8 mouse cellular contexts compared by ENCODE assay signal in genomic region chr1:135631515-135631914, GRCm38 (mm10). TPM values are rescaled to one million over a fixed set of nuclear protein-coding genes. Genes with fewer than 3 reads are reported as not detected.
A peak's percentile ranks its signal among the peaks of the same experiment; 100 is the strongest.
DNase-seq lines count a peak whose midpoint lies in the region; ATAC-seq and TF ChIP-seq lines count a peak whose summit lies in the region.

No protein-coding gene starts in this region.

- no peak overlapping the region for H3K4me3 ChIP-seq in cerebellum, adult 2 months (replicated peaks; ENCODE audit: insufficient read depth, low read depth, low read length)
- no peak overlapping the region for H3K4me3 ChIP-seq in embryonic facial prominence, embryonic 11.5 days (ENCODE audit: low read depth, low read length)
- no peak overlapping the region for H3K4me3 ChIP-seq in liver, embryonic 13.5 days (replicated peaks)

- TF ChIP-seq CTCF in cerebellum, adult 2 months (IDR thresholded peaks at IDR 0.05; ENCODE audit: borderline replicate concordance, insufficient read depth, low read depth, low read length), result no peak

- no peaks in the 10 kb centered on the region for H3K4me1 ChIP-seq in cerebellum, adult 2 months (ENCODE audit: control insufficient read depth, insufficient read depth, low read length)
- H3K4me1 ChIP-seq in embryonic facial prominence, embryonic 11.5 days (ENCODE audit: control insufficient read depth, insufficient read depth, low read length), result peaks cover 11% of the 10 kb centered on the region
- peaks cover 11% of the 10 kb centered on the region for H3K4me1 ChIP-seq in liver, embryonic 13.5 days (replicated peaks)

- H3K36me3 ChIP-seq in embryonic facial prominence, embryonic 11.5 days (replicated peaks; ENCODE audit: control insufficient read depth, insufficient read depth, low read depth, low read length), result no peaks in the 10 kb centered on the region
- no peaks in the 10 kb centered on the region for H3K36me3 ChIP-seq in liver, embryonic 13.5 days

- no peak for ATAC-seq in embryonic facial prominence, embryonic 11.5 days (replicated peaks; ENCODE audit: insufficient number of reproducible peaks, low FRiP score, low TSS enrichment, low read depth)
- ATAC-seq in liver, embryonic 13.5 days (ENCODE audit: low read depth), result no peak
- peak; percentile 69 for ATAC-seq in neutrophil, adult 5-6 weeks (ENCODE audit: extremely low read depth, insufficient number of reproducible peaks, low FRiP score, poor library complexity, severe bottlenecking)

- peak; percentile 64 to 71 for DNase-seq in cerebellum, postnatal 10 days
- DNase-seq in cerebellum, adult 2 months, result no peak
- DNase-seq in ES-CJ7 (ENCODE audit: low read depth, low spot score), result peak; percentile 83
- DNase-seq in embryonic facial prominence, embryonic 11.5 days (ENCODE audit: low spot score), result peak; percentile 57
- peak; percentile 91 for DNase-seq in heart, postnatal 4 days
- DNase-seq in liver, embryonic 13.5 days, result peak; percentile 5
- peak; percentile 29 to 81 for DNase-seq in urinary bladder, postnatal 36 days (ENCODE audit: low spot score in 2 of 2)

- H3K9ac ChIP-seq in embryonic facial prominence, embryonic 11.5 days (replicated peaks; ENCODE audit: low read length), result no peak overlapping the region
- no peak overlapping the region for H3K9ac ChIP-seq in liver, embryonic 13.5 days

- H3K4me2 ChIP-seq in embryonic facial prominence, embryonic 11.5 days (ENCODE audit: low read depth, low read length), result no peak overlapping the region
- peak overlapping the region; percentile 23; the same call in 1 of the 2 replicates for H3K4me2 ChIP-seq in liver, embryonic 13.5 days

- no peaks in the 10 kb centered on the region for H3K27me3 ChIP-seq in cerebellum, adult 2 months (ENCODE audit: control insufficient read depth, insufficient read depth, low read length)
- H3K27me3 ChIP-seq in embryonic facial prominence, embryonic 11.5 days (ENCODE audit: control insufficient read depth, insufficient read depth, low read length), result no peaks in the 10 kb centered on the region
- no peaks in the 10 kb centered on the region for H3K27me3 ChIP-seq in liver, embryonic 13.5 days

- 62% methylated on average over 8 of the region's 8 CpGs for WGBS in cerebellum, adult 2 months
- WGBS in embryonic facial prominence, embryonic 11.5 days, result 64% methylated on average over 8 of the region's 8 CpGs
- WGBS in liver, embryonic 13.5 days (ENCODE audit: insufficient replicate concordance), result 7% methylated on average over 8 of the region's 8 CpGs

- TF ChIP-seq POLR2A in cerebellum, adult 2 months (IDR thresholded peaks at IDR 0.05; ENCODE audit: borderline replicate concordance, insufficient read depth, low read length), result no peak

- no peak overlapping the region for H3K27ac ChIP-seq in cerebellum, adult 2 months (ENCODE audit: insufficient read depth, low read length)
- no peak overlapping the region for H3K27ac ChIP-seq in embryonic facial prominence, embryonic 11.5 days (replicated peaks; ENCODE audit: low read depth, low read length)
- H3K27ac ChIP-seq in liver, embryonic 13.5 days, result no peak overlapping the region

- H3K9me3 ChIP-seq in embryonic facial prominence, embryonic 11.5 days (replicated peaks; ENCODE audit: control insufficient read depth, low read length), result no peaks in the 10 kb centered on the region
- no peaks in the 10 kb centered on the region for H3K9me3 ChIP-seq in liver, embryonic 13.5 days (replicated peaks)

RNA-seq across cellular contexts. Expression of gene Nav1, which starts 24.4 kb away (rescaled TPM):
- polyA plus RNA-seq in cerebellum, adult 2 months (2012; rRNA removed), result 24.7 and 26.8 TPM in 2 replicates
- 11.9 and 13.4 TPM in 2 replicates for polyA plus RNA-seq in embryonic facial prominence, embryonic 11.5 days (2014; fragmentation: Nextera tagmentation; extraction: Ambion mirVana)
- total RNA-seq in heart, postnatal 4 days (2021), result 10 to 100 TPM; 53.9 to 54.8 TPM
- polyA plus RNA-seq in liver, embryonic 13.5 days (2015; fragmentation: Nextera tagmentation; extraction: Ambion mirVana), result 1.1 and 1.8 TPM in 2 replicates
- 1.0 and 1.1 TPM in 2 replicates for total RNA-seq in neutrophil, adult 5-6 weeks (2017)

Comparison
In these comparisons a context has a peak if more than half of its experiments do, and no peak if none do; other contexts are left out.
1. DNase-seq: peak in cerebellum, postnatal 10 days (2 of 2), ES-CJ7 (single experiment), embryonic facial prominence, embryonic 11.5 days (single experiment), heart, postnatal 4 days (single experiment), liver, embryonic 13.5 days (single experiment) and urinary bladder, postnatal 36 days (2 of 2); none in cerebellum, adult 2 months (0 of 2).